Mouse (Mus musculus) left cerebral cortex, adult 9 months (tissue): ENCODE measurements at regions not wholly inside any gene's neighbourhood (a gene's known extent, or its start where the extent isn't known, plus 50 kb on each side); places are given as distances from the start of the nearest gene placed in this dataset.

Experiments used
- DNase-seq, 2 experiments: peaks; one replicate each; pipeline ENCODE4 v3.0.0; 2022; ENCODE audit warnings: low spot score in 2 of 2

DNA sequence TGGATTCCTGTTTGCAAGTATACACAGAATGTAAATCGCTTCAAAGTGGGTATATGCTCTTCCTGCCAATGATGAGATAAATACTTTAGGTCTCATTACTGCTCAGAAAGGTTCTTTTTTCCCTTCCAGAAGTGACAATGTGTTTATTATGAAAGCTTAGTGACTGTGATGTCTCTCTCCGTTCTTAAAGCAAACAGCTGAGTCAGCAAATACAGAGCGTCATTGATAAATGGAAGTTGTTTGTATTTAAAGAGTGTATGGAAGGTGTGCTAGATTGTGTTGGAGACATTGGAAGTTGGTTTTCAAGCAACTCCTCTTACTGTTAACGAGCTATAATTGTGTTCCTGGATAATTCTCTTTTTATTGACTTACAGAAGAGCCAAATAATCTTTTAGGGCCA lies 408.0 kb downstream of the Prr30 start:
- no peak for DNase-seq

DNA sequence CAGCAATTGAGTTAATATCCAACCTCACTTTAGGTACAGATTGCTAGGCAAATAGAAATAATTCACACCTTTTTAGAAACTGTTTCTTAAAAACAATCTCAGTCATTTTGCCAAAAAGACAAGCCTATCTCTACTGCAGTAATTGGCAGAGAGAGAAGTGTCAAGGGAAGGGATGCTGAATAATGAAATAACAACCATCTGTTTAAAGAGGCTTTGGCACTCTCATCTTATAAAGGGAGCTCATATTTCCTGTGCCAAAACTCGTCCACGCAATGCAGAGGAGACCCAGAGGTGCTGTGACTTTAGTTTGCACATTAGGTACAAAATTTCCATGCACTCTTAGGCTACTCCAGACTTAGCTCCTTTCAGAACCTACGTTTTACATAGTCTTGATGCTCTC lies 418.2 kb downstream of the Prr30 start:
- DNase-seq = no peak

DNA sequence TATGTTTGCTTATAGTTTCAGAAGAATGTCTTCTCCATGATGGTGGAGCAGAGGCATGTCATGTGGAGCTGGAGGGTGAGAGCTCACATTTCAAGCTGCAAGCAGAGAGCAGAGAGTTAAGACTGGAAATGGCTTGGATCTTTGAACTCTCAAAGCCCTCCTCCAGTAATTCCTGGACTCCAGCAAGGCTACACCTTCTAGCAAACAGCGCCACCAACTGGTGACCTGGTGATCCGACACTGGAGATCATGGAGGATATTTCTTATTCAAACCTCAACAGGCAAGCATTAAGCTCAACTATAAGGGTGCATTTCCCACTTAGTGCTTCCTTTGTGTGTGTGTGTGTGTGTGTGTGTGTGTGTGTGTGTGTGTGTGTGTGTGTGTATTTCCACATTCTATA lies 446.2 kb downstream of the Prr30 start:
- no peak for DNase-seq

DNA sequence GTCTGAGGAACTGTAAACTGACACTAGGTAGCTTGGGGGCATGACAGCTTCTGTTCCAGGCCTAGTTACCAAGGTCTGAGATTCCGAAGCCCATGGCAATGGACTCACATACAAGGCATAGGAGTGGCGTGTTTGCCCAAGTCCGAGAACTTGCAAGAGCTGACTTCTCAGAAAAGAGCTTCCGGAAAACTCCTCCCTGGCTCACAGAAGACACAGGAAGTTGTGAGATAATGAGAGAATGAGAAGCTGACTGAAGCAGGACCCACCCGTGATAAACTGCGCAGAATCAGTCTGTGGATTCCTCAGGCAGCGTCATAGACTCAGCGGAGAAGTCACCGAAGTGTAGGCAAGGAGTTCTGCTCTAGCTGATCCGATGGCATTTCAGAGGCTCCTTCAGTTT lies 447.4 kb downstream of the Prr30 start:
- no peak for DNase-seq

DNA sequence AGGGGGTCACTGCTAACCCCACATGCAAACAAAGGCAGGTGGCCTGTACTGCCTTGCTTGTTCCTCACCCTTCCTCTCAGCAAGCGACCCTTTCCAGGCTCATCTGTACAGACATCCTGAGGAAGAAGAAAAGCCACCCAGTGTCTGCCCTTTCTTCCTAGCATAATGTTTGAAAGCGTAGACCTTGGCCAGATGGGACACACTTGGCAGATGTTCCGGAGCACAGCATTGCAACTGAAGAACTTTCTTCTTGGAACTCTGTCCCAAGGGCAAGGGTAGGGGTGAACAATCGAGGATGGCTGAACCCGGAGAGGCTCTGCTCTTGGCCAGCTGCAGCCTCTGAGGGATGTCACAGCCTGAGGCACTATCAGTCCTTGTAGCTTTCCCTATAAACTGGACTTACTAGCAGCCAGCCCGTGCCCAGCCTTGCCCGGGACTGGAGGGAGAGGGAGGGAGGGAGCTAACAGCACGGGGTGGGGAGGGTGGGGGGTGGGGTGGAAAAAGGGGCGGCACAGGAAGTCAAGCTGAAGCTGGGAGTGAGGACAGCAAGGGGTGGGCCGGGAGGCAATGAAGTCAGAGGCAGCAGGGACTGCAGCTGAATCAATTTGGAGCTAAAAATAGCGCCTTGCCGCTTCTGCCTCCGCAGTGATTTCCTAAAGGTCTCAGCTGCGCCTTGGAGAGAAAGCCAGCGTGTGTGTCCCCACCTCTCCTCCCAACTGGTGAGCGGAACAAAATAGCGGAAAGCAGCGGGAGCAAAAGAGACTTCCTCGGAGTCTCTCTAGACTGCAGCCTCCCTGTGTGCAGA lies 450.2 kb downstream of the Prr30 start:
- peak; percentile 70 to 73 for DNase-seq

DNA sequence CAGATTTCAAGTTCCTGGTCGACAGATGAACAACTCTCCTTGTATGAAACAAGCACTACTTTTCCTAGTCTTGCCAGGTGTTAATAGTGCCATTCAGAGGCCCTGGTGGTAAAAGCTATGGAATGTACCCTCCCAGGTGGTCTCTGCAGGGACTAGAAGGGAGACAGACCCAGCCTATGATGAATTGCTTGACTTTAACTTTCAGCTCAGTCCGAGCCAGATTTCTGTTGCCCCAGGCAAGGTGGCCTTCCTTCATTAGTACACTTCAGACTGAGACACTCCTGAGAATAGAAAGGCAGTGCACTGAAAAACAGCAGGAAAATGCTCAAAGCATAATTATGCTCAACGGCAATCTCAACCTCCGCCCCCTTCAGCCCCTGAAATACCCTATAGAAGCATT lies 450.8 kb upstream of the Klf12 start:
- DNase-seq = no peak

DNA sequence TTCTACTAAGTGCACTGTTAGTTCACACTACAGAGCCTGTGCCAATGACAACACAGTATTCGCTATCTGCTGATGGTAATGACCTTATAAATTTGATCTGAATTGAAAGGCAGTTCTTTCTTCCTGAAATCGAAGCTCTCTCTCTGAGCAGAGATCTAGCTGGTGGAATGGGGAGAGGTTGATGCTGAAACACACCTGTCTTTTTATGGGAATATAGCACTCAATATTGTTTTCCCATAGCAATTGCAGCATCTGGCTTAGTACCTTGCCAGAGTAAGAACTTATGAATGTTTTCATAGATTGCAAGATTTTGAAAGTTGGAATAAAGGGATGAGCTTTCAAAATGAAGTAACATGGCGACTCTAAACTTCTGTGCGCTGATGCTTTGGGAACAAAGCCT lies 444.0 kb upstream of the Klf12 start:
- DNase-seq = no peak

DNA sequence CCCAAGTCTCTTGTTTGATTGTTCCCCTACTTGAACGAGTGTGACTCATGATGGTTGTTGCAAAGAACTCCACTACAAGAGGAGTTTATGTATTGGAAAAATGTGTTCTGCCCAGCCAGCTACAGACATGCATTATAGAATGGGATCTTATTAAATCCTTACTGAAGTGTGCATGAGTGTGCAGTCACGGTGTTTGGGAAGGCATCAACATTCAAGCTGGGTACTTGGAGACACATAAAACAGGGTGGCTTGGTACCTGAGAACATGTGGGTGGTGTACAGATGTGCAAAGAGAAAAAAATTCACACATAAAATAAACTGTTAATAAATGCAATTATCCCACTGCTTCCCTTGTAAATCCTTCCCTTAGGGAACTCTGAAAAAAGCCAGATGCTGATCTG lies 443.2 kb upstream of the Klf12 start:
- no peak for DNase-seq

DNA sequence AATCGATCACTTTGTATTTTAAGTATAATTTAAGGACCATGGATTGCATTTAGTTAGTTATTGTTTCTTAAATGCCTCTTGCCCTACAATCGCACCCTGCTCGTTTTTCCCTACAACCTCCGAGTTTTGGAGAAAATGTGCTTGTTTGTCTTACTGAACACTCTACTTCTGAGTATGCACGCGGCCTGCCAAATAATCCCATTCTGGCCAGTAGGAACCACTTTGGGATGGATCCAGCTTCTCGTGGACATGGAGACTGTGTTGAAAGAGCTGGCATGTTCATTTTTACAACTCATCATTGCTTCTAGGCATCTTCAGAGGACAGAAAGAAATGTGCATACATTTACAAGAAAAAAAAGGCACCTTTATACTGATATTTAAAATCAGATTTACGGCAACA lies 440.5 kb upstream of the Klf12 start:
- no peak for DNase-seq

DNA sequence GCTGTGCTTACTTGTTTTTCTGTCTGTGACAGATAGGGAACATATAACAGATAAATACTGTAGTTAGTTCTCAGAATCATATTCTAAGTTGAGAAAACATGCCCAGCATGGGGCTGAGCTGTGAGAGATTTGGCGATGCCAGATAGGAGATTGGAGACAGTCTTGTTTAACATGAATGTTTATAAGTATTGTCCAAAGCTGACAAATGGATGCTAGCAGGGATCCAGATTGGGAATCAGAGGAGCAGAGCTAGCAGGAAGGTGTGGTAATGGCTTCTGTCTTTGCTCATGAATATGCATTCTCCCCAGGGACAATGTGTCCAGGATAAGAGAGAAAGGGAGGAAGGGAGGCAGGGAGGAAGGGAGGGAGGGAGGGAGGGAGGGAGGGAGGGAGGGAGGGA lies 436.2 kb upstream of the Klf12 start:
- DNase-seq = no peak

DNA sequence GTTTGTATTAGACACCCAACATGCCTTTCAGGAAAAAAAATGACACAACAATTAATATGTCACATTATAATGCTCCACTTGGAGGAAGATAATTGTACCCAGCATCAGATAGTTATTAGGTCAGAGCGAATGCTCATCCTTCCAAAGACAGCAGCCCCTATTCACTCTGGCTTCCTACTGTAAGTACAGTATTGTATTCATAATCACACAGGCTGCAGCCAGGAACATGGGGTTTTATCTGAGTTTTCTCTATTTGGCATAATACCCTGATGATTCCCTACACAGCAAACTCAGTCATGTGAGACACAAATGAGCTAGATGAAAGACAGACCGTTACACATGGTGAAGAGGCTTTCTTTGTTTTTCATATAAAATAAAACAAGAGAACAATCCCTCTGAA lies 430.5 kb upstream of the Klf12 start:
- DNase-seq = no peak

DNA sequence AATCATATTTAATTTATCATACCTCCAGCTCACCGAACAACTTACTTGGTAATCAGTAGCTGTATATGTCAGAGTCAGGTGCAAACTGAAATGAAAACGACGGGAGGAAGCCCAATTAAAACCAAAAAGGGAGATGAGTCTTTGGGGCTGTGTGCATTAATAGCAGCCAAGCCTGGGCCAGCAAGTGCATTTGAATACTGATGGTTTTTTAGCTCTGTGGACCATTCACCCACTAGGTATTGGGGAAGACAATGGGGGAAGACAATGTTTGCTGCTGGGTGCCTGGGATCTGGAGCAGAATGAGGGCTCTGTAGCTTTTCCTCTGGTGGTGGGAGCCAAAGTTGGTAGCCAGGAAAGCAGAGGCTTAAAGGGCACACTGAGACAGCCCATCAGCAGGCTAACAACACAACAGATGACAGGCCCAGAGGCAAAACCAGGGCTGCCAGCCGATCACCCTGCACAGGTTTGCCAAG lies 429.6 kb upstream of the Klf12 start:
- no peak for DNase-seq

DNA sequence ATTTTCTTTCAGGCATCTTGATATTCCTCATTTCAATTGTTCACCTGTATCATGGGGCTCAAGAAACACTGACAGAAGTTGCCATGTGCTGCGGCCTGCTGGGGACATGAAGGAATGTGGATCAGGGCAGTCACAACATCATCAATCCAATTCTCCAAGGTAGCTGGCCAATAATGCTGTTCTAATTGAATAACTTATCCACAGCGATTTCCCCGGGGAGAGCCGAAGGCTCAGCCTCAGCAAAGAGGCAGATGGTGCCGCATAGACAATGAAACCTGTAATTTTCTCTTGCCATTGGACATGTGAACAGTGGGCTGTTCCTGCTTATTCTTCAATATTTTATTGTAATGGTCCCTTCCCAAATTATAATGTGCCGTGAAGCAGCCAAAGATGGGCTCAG lies 429.1 kb upstream of the Klf12 start:
- DNase-seq = no peak

DNA sequence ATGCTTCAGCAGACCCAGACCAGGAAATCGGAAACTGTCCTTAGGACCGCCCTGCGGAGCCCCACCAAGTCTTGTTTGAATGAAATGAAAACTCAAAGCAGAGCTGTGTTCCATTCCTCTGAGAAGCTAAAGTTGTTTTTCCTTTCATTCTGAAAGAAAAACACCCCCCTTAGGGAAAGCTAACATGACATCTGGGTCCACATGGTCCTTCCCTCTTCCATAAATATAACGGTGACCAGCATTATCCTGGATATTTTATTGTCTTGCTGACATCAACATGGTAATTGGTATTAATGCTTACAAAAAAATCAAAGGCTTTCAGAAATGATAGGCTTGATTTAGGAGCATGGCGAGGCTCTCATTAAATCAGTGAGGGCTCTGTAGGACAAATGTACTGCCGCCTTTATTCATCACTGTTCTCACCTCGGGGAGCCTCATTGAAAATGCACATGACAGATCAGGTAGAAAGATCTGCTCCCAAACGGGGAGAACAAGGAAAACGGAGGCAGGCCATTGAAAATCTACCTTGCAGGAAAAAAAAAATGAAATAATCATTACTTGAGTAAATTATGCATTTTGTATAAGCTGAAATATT lies 381.0 kb upstream of the Klf12 start:
- no peak for DNase-seq

DNA sequence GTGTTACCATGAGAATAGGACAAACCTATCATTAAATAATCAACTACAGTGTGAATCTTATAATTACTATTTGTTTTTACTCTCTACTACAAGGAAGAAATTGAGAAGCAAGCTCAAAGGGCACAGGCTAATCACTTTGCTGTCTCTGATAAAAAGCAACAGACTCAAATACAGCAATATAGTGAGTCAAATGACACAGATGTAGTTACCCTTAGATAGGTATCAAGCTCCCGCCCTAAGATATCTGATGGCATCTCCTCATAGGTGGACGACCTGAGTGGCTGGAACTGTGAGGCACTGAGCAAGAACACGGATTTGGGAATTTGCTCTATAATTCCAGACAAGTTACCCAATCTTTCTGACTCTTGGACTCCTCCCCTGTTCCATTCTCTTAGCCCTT lies 379.7 kb upstream of the Klf12 start:
- no peak for DNase-seq

DNA sequence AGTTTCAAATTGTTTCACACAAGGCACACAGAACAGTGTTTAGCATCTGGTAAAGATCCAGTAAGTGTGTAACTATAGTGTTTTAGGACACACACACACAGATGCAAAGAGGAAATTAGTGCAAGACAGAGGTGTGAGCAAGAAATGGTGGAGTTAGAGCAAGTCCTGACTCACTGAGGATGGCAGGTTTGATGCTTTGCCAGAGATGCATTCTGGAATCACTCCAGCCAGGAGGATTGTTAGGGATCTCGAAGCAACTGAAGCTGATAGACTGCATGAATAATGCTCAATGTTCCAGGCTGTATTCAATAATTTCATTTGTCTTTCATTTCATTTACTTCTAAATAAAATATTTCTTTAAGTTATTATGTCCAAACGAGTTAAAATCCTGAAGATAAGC lies 357.6 kb upstream of the Klf12 start:
- DNase-seq = no peak

DNA sequence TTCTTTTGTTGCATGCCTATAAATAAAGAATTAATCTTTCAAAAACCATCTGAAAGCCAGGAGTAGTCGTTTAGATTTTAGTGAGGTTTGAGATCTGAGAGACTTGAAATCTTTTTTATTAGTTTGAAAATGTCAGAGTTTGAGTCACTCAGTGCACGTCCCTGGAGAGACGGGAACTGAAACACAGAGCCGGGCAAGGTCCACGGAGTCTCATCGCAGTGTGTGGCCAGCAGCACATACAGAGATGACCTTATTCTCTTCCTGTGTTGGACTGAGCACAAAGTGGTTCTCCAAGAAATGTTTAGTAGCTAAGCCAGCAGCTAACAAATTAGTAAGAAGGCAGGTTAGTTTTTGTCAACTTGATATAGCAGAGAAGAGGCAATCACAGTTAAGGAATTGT lies 350.0 kb upstream of the Klf12 start:
- no peak for DNase-seq

DNA sequence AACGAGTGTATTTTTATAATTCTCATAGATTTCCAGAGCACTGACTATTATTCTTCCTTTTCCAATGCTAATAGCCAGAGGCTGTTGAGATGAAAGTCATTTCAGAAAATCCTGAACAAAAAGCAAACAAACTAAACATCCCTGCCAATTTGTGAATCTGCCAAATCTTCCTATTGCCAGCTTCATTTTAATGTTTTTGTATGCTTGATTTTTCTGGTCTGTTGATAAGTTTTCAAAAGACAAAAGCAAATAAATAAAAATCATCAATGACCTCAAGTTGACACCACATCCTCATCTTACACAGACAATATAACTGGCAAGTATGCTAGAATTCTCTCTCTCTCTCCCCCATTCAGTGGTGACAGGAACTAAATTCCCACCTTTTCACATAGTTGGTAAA lies 347.2 kb upstream of the Klf12 start:
- no peak for DNase-seq

DNA sequence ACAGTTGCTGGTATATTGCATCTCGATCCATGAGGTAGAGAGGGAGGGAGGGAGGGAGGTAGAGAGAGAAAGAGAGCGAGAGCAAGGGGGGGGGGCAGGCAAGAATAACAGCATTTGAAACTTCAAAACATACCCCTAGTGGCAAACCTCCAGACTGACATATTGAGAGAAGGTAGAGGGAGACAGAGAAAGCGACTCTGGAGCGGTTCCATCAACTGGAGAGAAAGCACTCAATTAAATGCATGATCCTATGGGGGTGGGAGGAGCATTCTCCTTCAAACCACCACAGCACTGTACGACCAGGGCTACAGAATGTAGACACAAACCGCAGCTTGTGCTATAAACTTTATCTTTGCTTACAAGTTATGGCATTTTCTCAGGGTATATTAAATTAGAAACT lies 345.7 kb upstream of the Klf12 start:
- no peak for DNase-seq

DNA sequence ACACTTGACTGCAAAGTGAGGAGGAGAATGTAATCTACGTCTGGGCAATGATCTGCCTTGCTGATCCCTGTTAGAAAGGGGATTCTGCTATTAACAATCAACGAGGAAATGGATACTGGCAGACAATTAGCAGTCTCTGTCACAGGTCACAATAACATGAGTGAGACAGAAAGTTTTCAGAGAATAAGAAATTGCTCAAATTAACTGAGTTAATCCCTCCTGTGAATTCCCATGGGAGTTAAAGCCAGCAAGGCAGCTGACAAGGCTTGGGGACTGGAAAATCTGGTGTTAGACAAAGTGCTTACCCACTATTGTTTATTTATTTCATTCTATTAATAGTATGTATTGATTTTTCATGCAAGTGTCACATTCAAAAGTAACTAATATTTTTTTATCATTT lies 343.0 kb upstream of the Klf12 start:
- no peak for DNase-seq

DNA sequence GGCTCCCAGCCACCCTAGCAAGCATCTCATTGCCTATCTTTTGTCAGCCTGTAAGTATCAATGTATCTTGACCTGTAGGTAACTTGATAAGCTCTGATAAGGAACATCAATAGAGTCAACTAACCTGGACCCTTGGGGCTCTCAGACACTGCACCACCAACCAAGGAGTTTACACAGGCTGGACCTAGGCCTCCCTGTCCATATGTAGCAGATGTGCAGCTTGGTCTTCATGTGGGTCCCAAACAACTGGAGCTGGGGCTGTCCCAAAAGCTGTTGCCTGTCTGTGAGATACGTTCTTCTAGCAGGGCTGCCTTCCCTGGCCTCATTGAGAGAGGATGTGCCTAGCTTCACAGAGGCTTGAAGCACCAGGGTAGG lies 335.2 kb upstream of the Klf12 start:
- no peak for DNase-seq

DNA sequence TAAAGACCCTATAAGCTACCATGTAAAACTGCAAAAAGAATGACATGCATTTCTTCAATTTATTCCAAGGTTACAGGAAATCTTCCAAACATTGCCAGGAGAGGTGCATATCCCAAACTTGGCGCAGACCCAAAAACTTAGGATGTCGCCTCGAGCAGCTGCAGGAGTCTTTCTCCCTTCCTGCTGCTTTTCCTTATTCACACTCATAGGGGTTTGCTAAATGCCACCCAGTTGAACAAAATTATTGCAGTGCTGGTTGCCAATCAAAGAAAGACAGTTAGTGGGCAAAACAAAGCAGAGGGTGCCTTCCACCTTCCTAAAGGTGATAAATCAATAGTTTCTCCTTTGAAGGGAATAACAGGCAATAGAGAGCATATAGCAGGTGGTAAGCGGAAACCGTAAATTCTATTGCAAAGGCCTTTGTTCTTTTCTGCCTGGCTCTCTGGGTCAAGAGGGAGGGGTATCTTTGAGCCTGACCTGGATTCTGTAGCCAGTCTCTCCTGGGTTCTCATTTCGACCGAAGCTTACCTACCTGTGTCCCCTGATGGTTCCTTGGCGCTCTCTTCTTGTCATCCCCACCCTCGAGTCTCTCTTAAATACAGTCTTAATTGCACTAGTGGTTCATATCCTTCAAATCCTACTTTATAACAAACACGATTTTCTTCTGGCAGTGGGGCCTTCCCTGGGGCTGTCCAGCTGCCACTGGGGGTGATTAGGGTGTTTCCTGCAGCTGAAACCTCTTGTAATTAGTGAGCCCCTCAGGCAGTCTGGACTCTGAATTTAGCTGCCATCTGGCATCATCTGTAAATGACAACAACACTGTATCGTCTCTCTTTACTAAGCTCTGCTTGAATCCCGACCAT lies 334.5 kb upstream of the Klf12 start:
- DNase-seq = no peak
